Mouse (Mus musculus) kidney, postnatal 0 days (tissue): ENCODE results near the gene Fosb. TPM values are rescaled to one million over a fixed set of nuclear protein-coding genes. Genes with fewer than 3 reads are reported as not detected.

Experiments
- ATAC-seq: fragments of 200-750 bp; cut with Nextera tagmentation; replicated peaks from 2 replicates; pipeline ENCODE4 v1.8.0; 2017; ENCODE audit warnings: low read depth, moderate number of reproducible peaks, moderate TSS enrichment, moderate library complexity; ENCODE audit not compliant: low FRiP score
- DNase-seq: peaks from one replicate; pipeline ENCODE4 v3.0.0-alpha.2; 2016; ENCODE audit warnings: low spot score
- H3K27ac ChIP-seq: fragments of 300-500 bp; sonication (generic); 2 replicates; pipeline ENCODE4 v1.5.1; 2014; ENCODE audit warnings: mild to moderate bottlenecking
- H3K27me3 ChIP-seq: fragments of 300-500 bp; sonication (generic); 2 replicates; pipeline ENCODE4 v1.6.1; 2014; ENCODE audit warnings: low read length, mixed read lengths; ENCODE audit not compliant: insufficient read depth
- H3K36me3 ChIP-seq: fragments of 300-500 bp; sonication (generic); 2 replicates; pipeline ENCODE4 v1.6.1; 2014; ENCODE audit warnings: low read length, mixed read lengths; ENCODE audit not compliant: insufficient read depth
- H3K4me1 ChIP-seq: fragments of 300-500 bp; sonication (generic); replicated peaks from 2 replicates; pipeline ENCODE4 v1.6.1; 2014; ENCODE audit warnings: antibody characterized with exemption, low read length, mixed read lengths; ENCODE audit not compliant: insufficient read depth
- H3K4me2 ChIP-seq: fragments of 300-500 bp; sonication (generic); 2 replicates; pipeline ENCODE4 v1.6.1; 2014; ENCODE audit warnings: mild to moderate bottlenecking, low read length, moderate library complexity, mixed read lengths
- H3K4me3 ChIP-seq: fragments of 300-500 bp; sonication (generic); replicated peaks from 2 replicates; pipeline ENCODE4 v1.5.1; 2014; ENCODE audit warnings: low read depth, low read length
- H3K9ac ChIP-seq: fragments of 300-500 bp; sonication (generic); 2 replicates; pipeline ENCODE4 v1.6.1; 2014; ENCODE audit warnings: low read depth, low read length
- H3K9me3 ChIP-seq: fragments of 300-500 bp; sonication (generic); replicated peaks from 2 replicates; pipeline ENCODE4 v1.6.1; 2016; ENCODE audit warnings: low read length, inconsistent platforms, mixed read lengths
- CTCF ChIP-seq: IDR thresholded peaks from 2 replicates; pipeline ENCODE4 v1.5.1; 2016; ENCODE audit warnings: antibody characterized with exemption, low read depth, mild to moderate bottlenecking, moderate library complexity
- WGBS: fragments of 180-500 bp; shearing (Covaris S2); extraction: QIAGEN DNeasy Blood & Tissue Kit; methylation state at CpG from one replicate; pipeline ENCODE4 v1.1.7; 2014; 5-methylcytosine and 5-hydroxymethylcytosine counted together
- polyA plus RNA-seq: library from polyadenylated mRNA; unstranded; fragments of >200 nt; fragmentation: Nextera tagmentation; extraction: Ambion mirVana; gene quantifications from 2 replicates; pipeline ENCODE4 v1.2.1, GENCODE M21; 2015

Gene Fosb
- polyA plus RNA-seq, 1 experiment from 2014 or later = 0.11 TPM

DNA sequence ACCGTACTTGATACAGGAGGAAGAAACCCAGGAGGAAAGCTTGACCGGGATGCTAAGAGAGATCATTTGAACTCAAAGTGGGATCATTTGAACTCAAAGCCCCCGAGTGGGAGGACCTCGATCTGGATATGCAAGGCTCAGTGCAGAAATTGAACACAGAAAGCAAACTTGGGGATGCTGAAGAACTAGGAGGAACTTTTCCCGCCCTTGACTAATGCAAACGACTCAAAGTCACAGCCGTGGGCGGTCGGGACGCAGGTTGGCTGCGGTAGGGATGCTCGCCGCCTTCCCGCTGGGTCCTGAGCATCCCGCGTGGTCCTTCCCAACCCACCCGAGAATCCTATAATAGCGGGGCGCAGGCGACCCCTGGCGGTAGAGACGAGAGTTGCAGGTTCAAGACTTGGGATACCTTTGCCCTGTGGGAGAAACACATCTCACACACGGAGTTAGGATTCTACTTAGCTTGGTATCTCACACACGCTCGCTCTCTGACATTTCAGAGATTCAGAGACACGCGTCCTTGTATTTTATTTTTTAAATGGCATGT, 32.7 kb upstream of the Fosb start:
- Histone ChIP-seq H3K27ac (no peak overlapping the region), H3K9me3 (no peaks in the 10 kb centered on the region), H3K27me3 (0 out of 2 replicates have a peak, but pooled peaks cover 6% of the 10 kb centered on the region), H3K36me3 (no peaks in the 10 kb centered on the region), H3K4me2 (peak overlapping the region; percentile 86), H3K4me3 (peak overlapping the region; percentile 40), H3K9ac (no peak overlapping the region; the same call in 1 of the 2 replicates), H3K4me1 (peaks cover 20% of the 10 kb centered on the region)
- peak; percentile 99 for TF ChIP-seq CTCF
- under 1% methylated on average over 27 of the region's 27 CpGs for WGBS
- DNase-seq (peak; percentile 85), ATAC-seq (no peak)

DNA sequence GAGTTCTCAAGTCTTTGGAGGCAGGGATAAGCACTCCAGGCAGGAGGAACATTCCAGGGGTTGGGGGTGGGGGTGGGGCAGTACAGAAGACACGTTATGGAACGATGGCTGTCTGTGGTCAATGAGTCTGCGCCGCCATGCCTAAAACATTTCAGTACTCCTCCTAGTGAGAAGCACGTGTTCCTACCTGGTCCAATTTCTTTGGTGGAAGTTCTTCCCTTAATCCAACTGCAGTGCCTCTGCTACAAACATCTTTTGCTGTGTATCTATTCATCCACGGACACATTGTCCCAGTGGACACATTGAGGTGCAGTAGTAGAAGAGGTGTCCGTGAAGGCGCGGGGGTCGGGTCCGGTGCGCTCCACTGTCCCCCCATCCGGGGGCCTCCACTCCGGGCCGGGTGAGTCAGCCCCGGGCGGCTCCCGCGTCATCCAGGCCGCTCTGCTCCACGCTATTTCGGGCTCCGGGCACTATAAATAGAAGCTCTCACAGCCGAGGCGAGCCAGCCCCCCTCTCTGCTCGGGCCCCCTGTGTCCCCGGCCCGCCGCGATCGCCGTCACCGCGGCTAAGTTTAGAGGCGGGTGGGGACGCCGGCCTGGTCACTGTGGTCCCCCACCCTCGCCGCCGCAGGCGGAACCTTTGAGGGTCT, 32.0 kb upstream of the Fosb start:
- Histone ChIP-seq H3K9ac (peak overlapping the region; percentile 43; the same call in 1 of the 2 replicates), H3K27ac (no peak overlapping the region), H3K27me3 (0 out of 2 replicates have a peak, but pooled peaks cover 6% of the 10 kb centered on the region), H3K4me1 (peaks cover 20% of the 10 kb centered on the region), H3K9me3 (no peaks in the 10 kb centered on the region), H3K4me3 (peak overlapping the region; percentile 40), H3K36me3 (no peaks in the 10 kb centered on the region), H3K4me2 (peak overlapping the region; percentile 86)
- ATAC-seq (no peak), DNase-seq (peak; percentile 37)
- WGBS = 1% methylated on average over 39 of the region's 41 CpGs
- no peak for TF ChIP-seq CTCF

- Histone ChIP-seq H3K9ac (no peak overlapping the region), H3K27ac (no peak overlapping the region), H3K27me3 (0 out of 2 replicates have a peak, but pooled peaks cover 6% of the 10 kb centered on the region), H3K9me3 (no peaks in the 10 kb centered on the region), H3K4me3 (no peak overlapping the region), H3K4me1 (peaks cover 20% of the 10 kb centered on the region), H3K4me2 (peak overlapping the region; percentile 86; the same call in 1 of the 2 replicates), H3K36me3 (no peaks in the 10 kb centered on the region)
- DNase-seq = no peak
- 21% methylated on average over 10 of the region's 10 CpGs for WGBS
- TF ChIP-seq CTCF = no peak
- ATAC-seq = no peak
These were observed 31.4 kb upstream of the Fosb start for GRCm38 (mm10) chr7:19341250-19341649.

GRCm38 (mm10) chr7:19338596-19338995, 28.7 kb upstream of the Fosb start:
- ATAC-seq (no peak), DNase-seq (peak; percentile 24)
- H3K27me3 ChIP-seq = 0 out of 2 replicates have a peak, but pooled peaks cover 6% of the 10 kb centered on the region
- no peak overlapping the region for H3K4me2 ChIP-seq
- no peak overlapping the region for H3K9ac ChIP-seq
- no peak overlapping the region for H3K4me3 ChIP-seq
- peaks cover 14% of the 10 kb centered on the region; the same call in 1 of the 2 replicates for H3K4me1 ChIP-seq
- WGBS = 62% methylated on average over 7 of the region's 7 CpGs
- no peaks in the 10 kb centered on the region for H3K9me3 ChIP-seq
- no peak for TF ChIP-seq CTCF
- no peak overlapping the region for H3K27ac ChIP-seq
- H3K36me3 ChIP-seq = no peaks in the 10 kb centered on the region

DNA sequence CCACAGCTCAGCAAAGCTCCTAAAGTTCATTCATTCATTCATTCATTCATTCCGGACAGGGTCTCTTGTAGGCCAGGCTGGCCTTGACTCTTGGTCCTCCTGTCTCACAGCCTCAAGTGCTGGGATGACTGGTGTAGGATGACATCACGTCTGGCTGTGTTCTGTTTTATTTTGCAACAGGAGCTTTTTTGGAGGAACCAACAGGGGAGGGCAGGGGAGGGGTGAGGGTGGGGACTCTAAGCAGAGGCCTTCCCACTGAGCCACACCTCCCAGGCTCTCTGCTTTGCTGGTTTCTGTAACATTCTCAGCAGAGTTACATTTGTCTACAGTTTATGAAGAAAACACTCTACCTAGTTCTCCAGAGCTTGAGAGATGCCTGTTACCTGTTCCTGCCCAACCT, 28.2 kb upstream of the Fosb start:
- H3K9ac ChIP-seq = no peak overlapping the region
- no peak overlapping the region for H3K27ac ChIP-seq
- H3K4me3 ChIP-seq = no peak overlapping the region
- no peaks in the 10 kb centered on the region for H3K9me3 ChIP-seq
- TF ChIP-seq CTCF = no peak
- no peaks in the 10 kb centered on the region for H3K36me3 ChIP-seq
- H3K4me1 ChIP-seq = peaks cover 14% of the 10 kb centered on the region; the same call in 1 of the 2 replicates
- no peak overlapping the region for H3K4me2 ChIP-seq
- WGBS = 56% methylated on average over 2 of the region's 2 CpGs
- H3K27me3 ChIP-seq = 0 out of 2 replicates have a peak, but pooled peaks cover 6% of the 10 kb centered on the region
- DNase-seq (no peak), ATAC-seq (no peak)

DNA sequence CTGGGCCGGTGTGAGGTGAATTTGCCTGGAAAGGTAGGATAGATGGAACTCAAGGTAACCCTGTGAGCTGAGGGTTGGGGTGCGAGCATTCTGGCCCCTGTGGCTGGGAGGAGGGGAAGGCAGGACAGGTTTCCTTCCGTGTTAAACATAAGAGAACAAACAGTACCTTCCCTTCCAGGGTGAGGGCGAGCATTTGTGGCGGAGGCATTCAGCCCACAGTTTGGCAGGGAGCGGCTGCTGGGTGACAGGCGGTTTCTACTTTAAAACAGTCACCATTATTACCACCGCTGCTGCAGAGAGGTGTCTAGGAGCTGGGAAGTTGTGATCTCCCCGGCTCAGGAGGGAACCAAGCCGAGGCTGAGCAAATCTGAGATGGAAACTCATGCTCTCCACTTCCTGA, 27.3 kb upstream of the Fosb start:
- Histone ChIP-seq H3K4me3 (no peak overlapping the region), H3K36me3 (no peaks in the 10 kb centered on the region), H3K9me3 (no peaks in the 10 kb centered on the region), H3K4me2 (no peak overlapping the region), H3K27ac (no peak overlapping the region), H3K27me3 (0 out of 2 replicates have a peak, but pooled peaks cover 5% of the 10 kb centered on the region), H3K9ac (no peak overlapping the region), H3K4me1 (peaks cover 9% of the 10 kb centered on the region; the same call in 1 of the 2 replicates)
- DNase-seq (no peak), ATAC-seq (no peak)
- 63% methylated on average over 10 of the region's 10 CpGs for WGBS
- no peak for TF ChIP-seq CTCF
